Mouse (Mus musculus) hindbrain, embryonic 11.5 days (tissue): ENCODE measurements around the gene Map4k5. TPM values are rescaled to one million over a fixed set of nuclear protein-coding genes. Genes with fewer than 3 reads are reported as not detected.

Experiments
- ATAC-seq: fragments of 200-750 bp; cut with Nextera tagmentation; 2 replicates; pipeline ENCODE4 v1.8.0; 2017; ENCODE audit warnings: mild to moderate bottlenecking, moderate TSS enrichment, moderate library complexity; ENCODE audit not compliant: low FRiP score
- DNase-seq: peaks from one replicate; pipeline ENCODE4 v3.0.0-alpha.2; 2015; ENCODE audit warnings: low spot score
- H3K27ac ChIP-seq: fragments of 300-500 bp; sonication (generic); 2 replicates; pipeline ENCODE4 v1.5.1; 2014; ENCODE audit warnings: mild to moderate bottlenecking, low read depth, low read length
- H3K27me3 ChIP-seq: fragments of 300-500 bp; sonication (generic); 2 replicates; pipeline ENCODE4 v1.6.1; 2014; ENCODE audit warnings: mild to moderate bottlenecking, low read length, moderate library complexity, mixed read lengths; ENCODE audit not compliant: control insufficient read depth, insufficient read depth
- H3K36me3 ChIP-seq: fragments of 300-500 bp; sonication (generic); 2 replicates; pipeline ENCODE4 v1.6.1; 2014; ENCODE audit warnings: mild to moderate bottlenecking, low read length, moderate library complexity, mixed read lengths; ENCODE audit not compliant: control insufficient read depth, insufficient read depth
- H3K4me1 ChIP-seq: fragments of 300-500 bp; sonication (generic); replicated peaks from 2 replicates; pipeline ENCODE4 v1.6.1; 2014; ENCODE audit warnings: low read length, mixed read lengths; ENCODE audit not compliant: control insufficient read depth, insufficient read depth
- H3K4me2 ChIP-seq: fragments of 300-500 bp; sonication (generic); replicated peaks from 2 replicates; pipeline ENCODE4 v1.6.1; 2014; ENCODE audit warnings: mild to moderate bottlenecking, low read depth, low read length
- H3K4me3 ChIP-seq: fragments of 300-500 bp; sonication (generic); 2 replicates; pipeline ENCODE4 v1.5.1; 2014; ENCODE audit warnings: low read depth, low read length
- H3K9ac ChIP-seq: fragments of 300-500 bp; sonication (generic); 2 replicates; pipeline ENCODE4 v1.6.1; 2014; ENCODE audit warnings: low read depth, low read length
- H3K9me3 ChIP-seq: fragments of 300-500 bp; sonication (generic); 2 replicates; pipeline ENCODE4 v1.6.1; 2016; ENCODE audit warnings: low read length; ENCODE audit not compliant: control insufficient read depth
- WGBS: fragments of 180-500 bp; shearing (Covaris S2); extraction: QIAGEN DNeasy Blood & Tissue Kit; methylation state at CpG from one replicate; pipeline ENCODE4 v1.1.7; 2014; 5-methylcytosine and 5-hydroxymethylcytosine counted together
- polyA plus RNA-seq: library from polyadenylated mRNA; unstranded; fragments of >200 nt; fragmentation: Nextera tagmentation; extraction: Ambion mirVana; gene quantifications from 2 replicates; pipeline ENCODE4 v1.2.1, GENCODE M21; 2014

Map4k5 gene
- polyA plus RNA-seq, 1 experiment from 2014 or later: 38.4 TPM

- H3K36me3 ChIP-seq: 0 out of 2 replicates have a peak, but pooled peaks cover 2% of the 10 kb centered on the region
- no peaks in the 10 kb centered on the region for H3K9me3 ChIP-seq
- H3K27me3 ChIP-seq: no peaks in the 10 kb centered on the region
- no peak overlapping the region for H3K27ac ChIP-seq
- no peak overlapping the region for H3K4me3 ChIP-seq
- DNase-seq (no peak), ATAC-seq (no peak)
- no peak overlapping the region for H3K9ac ChIP-seq
- no peaks in the 10 kb centered on the region for H3K4me1 ChIP-seq
- WGBS: 78% methylated on average over 1 of the region's 1 CpGs
- no peak overlapping the region for H3K4me2 ChIP-seq
Observed at GRCm38 (mm10) chr12:69922099-69922498, 29.1 kb upstream of the Map4k5 start.

- H3K4me3 ChIP-seq: no peak overlapping the region
- no peaks in the 10 kb centered on the region for H3K9me3 ChIP-seq
- no peak overlapping the region for H3K9ac ChIP-seq
- no peak for ATAC-seq
- WGBS: 84% methylated on average over 2 of the region's 2 CpGs
- H3K4me2 ChIP-seq: no peak overlapping the region
- DNase-seq: no peak
- H3K27me3 ChIP-seq: no peaks in the 10 kb centered on the region
- no peak overlapping the region for H3K27ac ChIP-seq
- no peaks in the 10 kb centered on the region for H3K4me1 ChIP-seq
- no peaks in the 10 kb centered on the region for H3K36me3 ChIP-seq
Observed at GRCm38 (mm10) chr12:69917870-69918269, 24.9 kb upstream of the Map4k5 start.

GRCm38 (mm10) chr12:69912737-69913136, 19.7 kb upstream of the Map4k5 start:
- H3K9me3 ChIP-seq: no peaks in the 10 kb centered on the region
- H3K4me3 ChIP-seq: no peak overlapping the region
- 92% methylated on average over 7 of the region's 7 CpGs for WGBS
- DNase-seq: no peak
- no peaks in the 10 kb centered on the region for H3K27me3 ChIP-seq
- H3K9ac ChIP-seq: no peak overlapping the region
- no peaks in the 10 kb centered on the region for H3K36me3 ChIP-seq
- no peak for ATAC-seq
- H3K27ac ChIP-seq: no peak overlapping the region
- H3K4me2 ChIP-seq: no peak overlapping the region
- no peaks in the 10 kb centered on the region for H3K4me1 ChIP-seq

GRCm38 (mm10) chr12:69911906-69912305, 18.9 kb upstream of the Map4k5 start:
- no peak for DNase-seq
- no peak for ATAC-seq
- Histone ChIP-seq H3K27me3 (no peaks in the 10 kb centered on the region), H3K4me2 (no peak overlapping the region), H3K4me1 (no peaks in the 10 kb centered on the region), H3K9ac (no peak overlapping the region), H3K36me3 (no peaks in the 10 kb centered on the region), H3K9me3 (no peaks in the 10 kb centered on the region), H3K4me3 (no peak overlapping the region), H3K27ac (no peak overlapping the region)
- WGBS: 89% methylated on average over 7 of the region's 7 CpGs

- H3K4me3 ChIP-seq: peak overlapping the region; percentile 61
- H3K9ac ChIP-seq: peak overlapping the region; percentile 85
- WGBS: 21% methylated on average over 19 of the region's 19 CpGs
- H3K4me1 ChIP-seq: no peaks in the 10 kb centered on the region
- H3K36me3 ChIP-seq: no peaks in the 10 kb centered on the region
- DNase-seq (no peak), ATAC-seq (peak; percentile 62)
- H3K9me3 ChIP-seq: no peaks in the 10 kb centered on the region
- peak overlapping the region; percentile 62 for H3K4me2 ChIP-seq
- no peaks in the 10 kb centered on the region for H3K27me3 ChIP-seq
- peak overlapping the region; percentile 94 for H3K27ac ChIP-seq
Observed at GRCm38 (mm10) chr12:69908511-69908900, 15.5 kb upstream of the Map4k5 start.

GRCm38 (mm10) chr12:69907667-69908510, 14.9 kb upstream of the Map4k5 start:
- H3K36me3 ChIP-seq: no peaks in the 10 kb centered on the region
- peak overlapping the region; percentile 62 for H3K4me2 ChIP-seq
- H3K9me3 ChIP-seq: no peaks in the 10 kb centered on the region
- DNase-seq (peak; percentile 76), ATAC-seq (peak; percentile 93)
- H3K4me1 ChIP-seq: no peaks in the 10 kb centered on the region
- H3K9ac ChIP-seq: peak overlapping the region; percentile 85
- 2% methylated on average over 30 of the region's 30 CpGs for WGBS
- H3K27ac ChIP-seq: peak overlapping the region; percentile 94
- no peaks in the 10 kb centered on the region for H3K27me3 ChIP-seq
- H3K4me3 ChIP-seq: peak overlapping the region; percentile 61

GRCm38 (mm10) chr12:69904991-69905390, 12.0 kb upstream of the Map4k5 start:
- WGBS: 87% methylated on average over 2 of the region's 2 CpGs
- DNase-seq: no peak
- H3K4me2 ChIP-seq: no peak overlapping the region
- H3K4me1 ChIP-seq: no peaks in the 10 kb centered on the region
- H3K9me3 ChIP-seq: no peaks in the 10 kb centered on the region
- H3K4me3 ChIP-seq: no peak overlapping the region
- H3K9ac ChIP-seq: no peak overlapping the region
- H3K36me3 ChIP-seq: no peaks in the 10 kb centered on the region
- H3K27ac ChIP-seq: no peak overlapping the region
- ATAC-seq: no peak
- no peaks in the 10 kb centered on the region for H3K27me3 ChIP-seq

GRCm38 (mm10) chr12:69898119-69898518, 5.1 kb upstream of the Map4k5 start:
- no peaks in the 10 kb centered on the region for H3K4me1 ChIP-seq
- no peak overlapping the region for H3K4me3 ChIP-seq
- ATAC-seq (no peak), DNase-seq (no peak)
- H3K27ac ChIP-seq: no peak overlapping the region
- H3K9ac ChIP-seq: no peak overlapping the region
- H3K36me3 ChIP-seq: no peaks in the 10 kb centered on the region
- H3K4me2 ChIP-seq: no peak overlapping the region
- WGBS: 85% methylated on average over 4 of the region's 4 CpGs
- no peaks in the 10 kb centered on the region for H3K27me3 ChIP-seq
- H3K9me3 ChIP-seq: no peaks in the 10 kb centered on the region

- no peaks in the 10 kb centered on the region for H3K4me1 ChIP-seq
- WGBS: 53% methylated on average over 2 of the region's 2 CpGs
- no peaks in the 10 kb centered on the region for H3K27me3 ChIP-seq
- H3K36me3 ChIP-seq: no peaks in the 10 kb centered on the region
- H3K4me3 ChIP-seq: no peak overlapping the region
- ATAC-seq: no peak
- no peak overlapping the region for H3K9ac ChIP-seq
- no peak overlapping the region for H3K4me2 ChIP-seq
- H3K27ac ChIP-seq: no peak overlapping the region
- no peak for DNase-seq
- no peaks in the 10 kb centered on the region for H3K9me3 ChIP-seq
Observed at GRCm38 (mm10) chr12:69895046-69895445, 2.0 kb upstream of the Map4k5 start.
